Mouse (Mus musculus): ENCODE results near the gene Pyroxd2. TPM values are rescaled to one million over a fixed set of nuclear protein-coding genes. Genes with fewer than 3 reads are reported as not detected.
A peak's percentile ranks its signal among the peaks of the same experiment; 100 is the strongest.

Gene Pyroxd2
- total RNA-seq, 2 experiments from 2014 or later = 2.9 to 3.1 TPM

GRCm38 (mm10) chr19:42770141-42770872 is 17.7 kb upstream of the Pyroxd2 start:
- DNase-seq (ENCODE audit: extremely low spot score in 1 of 2, low spot score in 2 of 2) = no peak
- H3K4me3 ChIP-seq = no peak overlapping the region
- intact Hi-C loops (cut with DNase I) = loop anchor here (10.0 kb wide), 1 partner anchor 456 kb away; no protein-coding TSS in a partner anchor
- no peak overlapping the region for H3K27ac ChIP-seq
- TF ChIP-seq CTCF (IDR thresholded peaks at IDR 0.05) = no peak

GRCm38 (mm10) chr19:42769648-42770047 is 17.1 kb upstream of the Pyroxd2 start:
- Histone ChIP-seq H3K4me3 (no peak overlapping the region), H3K27ac (no peak overlapping the region)
- TF ChIP-seq CTCF (IDR thresholded peaks at IDR 0.05) = no peak
- DNase-seq (ENCODE audit: extremely low spot score in 1 of 2, low spot score in 2 of 2) = no peak
- intact Hi-C loops (cut with DNase I) = loop anchor here (10.0 kb wide), 1 partner anchor 455 kb away; no protein-coding TSS in a partner anchor

- DNase-seq (ENCODE audit: extremely low spot score in 1 of 2, low spot score in 2 of 2) = no peak
- no peak for TF ChIP-seq CTCF (IDR thresholded peaks at IDR 0.05)
- intact Hi-C loops (cut with DNase I) = no loop called here
- Histone ChIP-seq H3K27ac (no peak overlapping the region), H3K4me3 (no peak overlapping the region)
Measured at GRCm38 (mm10) chr19:42767361-42767760, 14.8 kb upstream of the Pyroxd2 start.

GRCm38 (mm10) chr19:42764398-42764797 is 11.8 kb upstream of the Pyroxd2 start:
- intact Hi-C loops (cut with DNase I) = no loop called here

GRCm38 (mm10) chr19:42756671-42757070 is 4.1 kb upstream of the Pyroxd2 start:
- TF ChIP-seq CTCF (IDR thresholded peaks at IDR 0.05) = no peak
- intact Hi-C loops (cut with DNase I) = no loop called here

More at GRCm38 (mm10) chr19:42764398-42764797, 11.8 kb upstream of the Pyroxd2 start:
- TF ChIP-seq CTCF (IDR thresholded peaks at IDR 0.05) = no peak
- H3K4me3 ChIP-seq = no peak overlapping the region
- no peak overlapping the region for H3K27ac ChIP-seq
- no peak for DNase-seq (ENCODE audit: extremely low spot score in 1 of 2, low spot score in 2 of 2)

GRCm38 (mm10) chr19:42755148-42755870 is 2.7 kb upstream of the Pyroxd2 start:
- no peak for TF ChIP-seq CTCF (IDR thresholded peaks at IDR 0.05)
- Histone ChIP-seq H3K27ac (no peak overlapping the region), H3K4me3 (no peak overlapping the region)
- no peak for DNase-seq (ENCODE audit: extremely low spot score in 1 of 2, low spot score in 2 of 2)
- intact Hi-C loops (cut with DNase I) = no loop called here

More at GRCm38 (mm10) chr19:42756671-42757070, 4.1 kb upstream of the Pyroxd2 start:
- no peak for DNase-seq (ENCODE audit: extremely low spot score in 1 of 2, low spot score in 2 of 2)
- no peak overlapping the region for H3K27ac ChIP-seq
- H3K4me3 ChIP-seq = no peak overlapping the region

GRCm38 (mm10) chr19:42753141-42753917 is 754 bp upstream of the Pyroxd2 start:
- no peak for DNase-seq (ENCODE audit: extremely low spot score in 1 of 2, low spot score in 2 of 2)
- peak overlapping the region; percentile 24 for H3K4me3 ChIP-seq
- intact Hi-C loops (cut with DNase I) = no loop called here
- no peak for TF ChIP-seq CTCF (IDR thresholded peaks at IDR 0.05)
- H3K27ac ChIP-seq = no peak overlapping the region

GRCm38 (mm10) chr19:42750196-42750595 is 2.4 kb downstream of the Pyroxd2 start:
- no peak for DNase-seq (ENCODE audit: extremely low spot score in 1 of 2, low spot score in 2 of 2)
- no peak overlapping the region for H3K27ac ChIP-seq
- H3K4me3 ChIP-seq = no peak overlapping the region
- intact Hi-C loops (cut with DNase I) = no loop called here
- TF ChIP-seq CTCF (IDR thresholded peaks at IDR 0.05) = no peak

GRCm38 (mm10) chr19:42746702-42747101 is 5.9 kb downstream of the Pyroxd2 start:
- intact Hi-C loops (cut with DNase I) = loop anchor here (10.0 kb wide), 2 partner anchors 312 to 542 kb away; partner anchors contain the start of genes Crtac1 and Sfrp5
- DNase-seq (ENCODE audit: extremely low spot score in 1 of 2, low spot score in 2 of 2) = no peak
- no peak overlapping the region for H3K4me3 ChIP-seq
- H3K27ac ChIP-seq = no peak overlapping the region
- TF ChIP-seq CTCF (IDR thresholded peaks at IDR 0.05) = no peak

- Histone ChIP-seq H3K27ac (no peak overlapping the region), H3K4me3 (no peak overlapping the region)
- intact Hi-C loops (cut with DNase I) = loop anchor here (2.0 to 10.0 kb wide), 3 partner anchors 157 to 541 kb away; partner anchors contain the start of genes Crtac1 and Sfrp5
- DNase-seq (ENCODE audit: extremely low spot score in 1 of 2, low spot score in 2 of 2) = no peak
- no peak for TF ChIP-seq CTCF (IDR thresholded peaks at IDR 0.05)
Measured at GRCm38 (mm10) chr19:42745869-42746224, 6.7 kb downstream of the Pyroxd2 start.

- intact Hi-C loops (cut with DNase I) = loop anchor here (2.0 to 10.0 kb wide), 3 partner anchors 156 to 540 kb away; partner anchors contain the start of genes Crtac1 and Sfrp5
- Histone ChIP-seq H3K4me3 (no peak overlapping the region), H3K27ac (no peak overlapping the region)
- no peak for DNase-seq (ENCODE audit: extremely low spot score in 1 of 2, low spot score in 2 of 2)
- TF ChIP-seq CTCF (IDR thresholded peaks at IDR 0.05) = no peak
Measured at GRCm38 (mm10) chr19:42745084-42745868, 7.3 kb downstream of the Pyroxd2 start.

Data from left cerebral cortex, adult 2 months (tissue).